Mouse (Mus musculus) midbrain, embryonic 12.5 days (tissue): ENCODE results near the gene Adamts7. TPM values are rescaled to one million over a fixed set of nuclear protein-coding genes. Genes with fewer than 3 reads are reported as not detected.

Source experiments
- ATAC-seq: fragments of 200-750 bp; cut with Nextera tagmentation; 2 replicates; pipeline ENCODE4 v1.8.0; 2017; ENCODE audit warnings: low read depth, moderate TSS enrichment, moderate library complexity; ENCODE audit not compliant: low FRiP score
- H3K27ac ChIP-seq: fragments of 300-500 bp; sonication (generic); replicated peaks from 2 replicates; pipeline ENCODE4 v1.5.1; 2016; ENCODE audit warnings: mild to moderate bottlenecking
- H3K27me3 ChIP-seq: fragments of 300-500 bp; sonication (generic); 2 replicates; pipeline ENCODE4 v1.6.1; 2016; ENCODE audit warnings: mild to moderate bottlenecking
- H3K36me3 ChIP-seq: fragments of 300-500 bp; sonication (generic); 2 replicates; pipeline ENCODE4 v1.6.1; 2016
- H3K4me1 ChIP-seq: fragments of 300-500 bp; sonication (generic); 2 replicates; pipeline ENCODE4 v1.6.1; 2016
- H3K4me2 ChIP-seq: fragments of 300-500 bp; sonication (generic); replicated peaks from 2 replicates; pipeline ENCODE4 v1.6.1; 2016; ENCODE audit warnings: mild to moderate bottlenecking, moderate library complexity
- H3K4me3 ChIP-seq: fragments of 300-500 bp; sonication (generic); 2 replicates; pipeline ENCODE4 v1.5.1; 2016; ENCODE audit warnings: mild to moderate bottlenecking
- H3K9ac ChIP-seq: fragments of 300-500 bp; sonication (generic); replicated peaks from 2 replicates; pipeline ENCODE4 v1.6.1; 2016; ENCODE audit warnings: mild to moderate bottlenecking, moderate library complexity
- H3K9me3 ChIP-seq: fragments of 300-500 bp; sonication (generic); 2 replicates; pipeline ENCODE4 v1.6.1; 2016; ENCODE audit warnings: mild to moderate bottlenecking
- WGBS: fragments of 180-500 bp; shearing (Covaris S2); methylation state at CpG from one replicate; pipeline ENCODE4 v1.1.7; 2016; 5-methylcytosine and 5-hydroxymethylcytosine counted together
- polyA plus RNA-seq: library from polyadenylated mRNA; unstranded; fragments of >200 nt; fragmentation: Nextera tagmentation; extraction: Ambion mirVana; gene quantifications from 2 replicates; pipeline ENCODE4 v1.2.1, GENCODE M21; 2016

The Adamts7 gene
- polyA plus RNA-seq, 1 experiment from 2014 or later: 24.0 TPM

DNA sequence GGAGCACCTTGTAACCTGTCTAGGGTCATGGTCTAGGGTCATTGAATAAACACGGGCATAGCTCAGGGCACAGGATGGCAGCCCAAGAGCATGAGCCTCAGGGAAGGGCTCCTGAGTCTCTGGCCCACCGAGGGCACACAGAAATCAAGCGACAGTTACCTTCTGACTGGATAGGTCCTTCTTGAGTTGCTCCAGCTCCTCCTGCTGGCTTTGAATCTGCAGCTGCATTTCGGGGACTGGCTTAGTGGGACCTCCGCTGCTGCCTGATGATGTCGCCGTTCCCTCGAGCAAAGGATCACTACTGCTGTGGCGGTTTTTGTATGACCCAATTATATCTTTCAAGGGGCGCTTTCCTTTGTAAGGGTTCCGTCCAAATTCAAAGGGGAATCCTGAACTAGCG lies 64.3 kb downstream of the Adamts7 start:
- 75% methylated on average over 12 of the region's 12 CpGs for WGBS
- H3K36me3 ChIP-seq: peaks cover 19% of the 10 kb centered on the region; the same call in 1 of the 2 replicates
- no peaks in the 10 kb centered on the region for H3K27me3 ChIP-seq
- H3K9ac ChIP-seq: no peak overlapping the region
- no peak overlapping the region for H3K4me2 ChIP-seq
- ATAC-seq: no peak
- no peaks in the 10 kb centered on the region for H3K9me3 ChIP-seq
- H3K4me3 ChIP-seq: no peak overlapping the region
- no peak overlapping the region for H3K27ac ChIP-seq
- H3K4me1 ChIP-seq: no peaks in the 10 kb centered on the region

DNA sequence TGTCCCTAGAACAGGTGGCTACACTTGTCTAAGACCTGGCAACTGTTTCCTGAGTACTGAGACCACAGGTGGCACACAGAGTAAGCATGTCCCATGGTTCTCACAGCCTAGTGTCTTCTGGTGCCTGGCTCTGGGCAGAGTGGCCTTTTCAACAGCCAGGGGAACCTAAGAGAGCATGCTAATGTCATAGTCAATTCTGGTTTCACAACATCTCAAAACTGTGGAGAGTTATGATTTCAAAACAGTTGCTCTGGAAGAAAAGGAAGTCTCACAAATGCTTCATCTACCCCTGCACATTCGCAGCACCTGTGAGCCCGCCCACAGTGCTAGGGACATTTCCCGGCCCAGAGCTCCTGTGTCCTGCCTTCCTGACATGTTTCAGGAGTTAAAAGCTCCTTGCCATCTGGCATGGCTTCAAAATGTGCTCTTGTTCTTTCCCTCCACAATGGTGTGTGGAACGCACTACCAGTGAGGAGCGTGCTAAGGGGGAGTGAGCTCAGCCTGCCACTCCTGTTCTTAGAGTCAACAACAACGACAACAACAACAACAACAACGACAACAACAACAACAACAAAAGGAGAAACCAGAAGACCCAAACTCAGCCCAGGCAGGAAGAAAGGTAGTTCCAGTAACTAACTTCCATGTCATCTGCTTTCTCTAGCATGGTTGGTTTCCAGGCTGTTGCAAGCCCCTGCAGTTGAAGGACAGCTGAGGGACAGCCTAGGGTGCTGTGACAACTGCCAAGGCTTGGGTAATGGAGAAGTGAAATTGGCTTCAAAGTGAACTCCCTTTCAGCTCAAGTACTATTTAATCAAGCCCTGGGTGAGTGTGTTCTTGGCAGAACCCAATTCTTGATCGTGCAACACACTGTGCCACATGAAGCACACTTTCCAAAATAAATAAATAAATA lies 70.2 kb downstream of the Adamts7 start:
- H3K4me2 ChIP-seq: no peak overlapping the region
- H3K27me3 ChIP-seq: no peaks in the 10 kb centered on the region
- H3K9ac ChIP-seq: no peak overlapping the region
- WGBS: 93% methylated on average over 8 of the region's 8 CpGs
- H3K4me1 ChIP-seq: no peaks in the 10 kb centered on the region
- no peak overlapping the region for H3K4me3 ChIP-seq
- H3K27ac ChIP-seq: no peak overlapping the region
- no peaks in the 10 kb centered on the region for H3K36me3 ChIP-seq
- H3K9me3 ChIP-seq: no peaks in the 10 kb centered on the region
- ATAC-seq: no peak

DNA sequence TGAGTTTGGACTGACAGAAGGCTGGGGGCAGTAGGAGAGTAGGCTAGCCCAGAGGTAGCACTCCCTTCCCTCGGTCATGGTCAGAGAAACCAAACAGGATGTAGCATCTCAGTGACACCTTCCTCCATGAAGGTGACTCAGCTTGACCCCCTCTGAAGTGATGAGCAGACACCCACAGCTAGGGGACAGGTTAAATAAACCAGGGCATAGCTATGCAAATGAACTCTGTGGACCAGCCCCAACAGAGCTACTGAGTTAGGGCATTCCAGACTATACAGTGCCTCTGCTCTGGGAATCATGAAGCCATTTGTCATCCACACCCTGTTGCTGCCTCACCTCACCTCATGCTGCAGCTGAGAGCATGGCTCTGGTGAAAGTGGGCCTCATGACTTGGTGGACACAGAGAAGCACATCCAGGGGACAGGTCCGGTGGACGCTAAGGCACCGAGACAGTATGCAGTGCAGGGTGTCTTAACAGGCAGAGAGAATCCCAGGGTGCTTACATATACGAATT lies 71.1 kb downstream of the Adamts7 start:
- no peak for ATAC-seq

DNA sequence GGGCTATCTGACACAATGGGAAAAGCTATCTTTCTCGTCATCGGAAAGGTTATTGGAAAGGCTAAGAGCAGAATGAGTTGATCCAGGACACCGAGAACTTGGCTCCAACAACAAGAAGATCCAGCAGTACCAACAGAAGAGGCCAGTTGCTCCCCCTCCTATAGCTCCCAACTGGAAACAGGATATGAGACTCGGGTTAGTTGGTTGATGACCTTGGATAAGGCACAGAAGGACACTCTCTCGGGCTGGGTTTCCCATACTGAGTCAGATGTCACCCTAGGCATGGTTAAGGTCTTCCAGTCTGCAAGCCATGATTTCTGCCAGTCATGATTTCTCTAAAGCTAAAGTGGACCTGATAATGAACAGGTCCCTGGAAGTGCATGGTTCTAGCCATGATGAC lies 71.9 kb downstream of the Adamts7 start:
- 88% methylated on average over 5 of the region's 5 CpGs for WGBS
- Histone ChIP-seq H3K27me3 (no peaks in the 10 kb centered on the region), H3K36me3 (peaks cover 11% of the 10 kb centered on the region), H3K4me1 (no peaks in the 10 kb centered on the region), H3K9me3 (no peaks in the 10 kb centered on the region), H3K4me2 (no peak overlapping the region), H3K27ac (no peak overlapping the region), H3K9ac (no peak overlapping the region), H3K4me3 (no peak overlapping the region)
- ATAC-seq: no peak

More for the DNA sequence above, 71.1 kb downstream of the Adamts7 start:
- Histone ChIP-seq H3K9ac (no peak overlapping the region), H3K4me1 (no peaks in the 10 kb centered on the region), H3K27ac (no peak overlapping the region), H3K9me3 (no peaks in the 10 kb centered on the region), H3K36me3 (peaks cover 3% of the 10 kb centered on the region; the same call in 1 of the 2 replicates), H3K4me3 (no peak overlapping the region), H3K27me3 (no peaks in the 10 kb centered on the region), H3K4me2 (no peak overlapping the region)
- 91% methylated on average over 5 of the region's 5 CpGs for WGBS

GRCm38 (mm10) chr9:90235258-90235882 lies 72.5 kb downstream of the Adamts7 start:
- H3K4me3 ChIP-seq: no peak overlapping the region
- no peak overlapping the region for H3K27ac ChIP-seq
- peaks cover 11% of the 10 kb centered on the region for H3K36me3 ChIP-seq
- WGBS: 91% methylated on average over 10 of the region's 10 CpGs
- no peak for ATAC-seq
- no peaks in the 10 kb centered on the region for H3K9me3 ChIP-seq
- H3K4me2 ChIP-seq: no peak overlapping the region
- no peaks in the 10 kb centered on the region for H3K4me1 ChIP-seq
- no peak overlapping the region for H3K9ac ChIP-seq
- no peaks in the 10 kb centered on the region for H3K27me3 ChIP-seq

DNA sequence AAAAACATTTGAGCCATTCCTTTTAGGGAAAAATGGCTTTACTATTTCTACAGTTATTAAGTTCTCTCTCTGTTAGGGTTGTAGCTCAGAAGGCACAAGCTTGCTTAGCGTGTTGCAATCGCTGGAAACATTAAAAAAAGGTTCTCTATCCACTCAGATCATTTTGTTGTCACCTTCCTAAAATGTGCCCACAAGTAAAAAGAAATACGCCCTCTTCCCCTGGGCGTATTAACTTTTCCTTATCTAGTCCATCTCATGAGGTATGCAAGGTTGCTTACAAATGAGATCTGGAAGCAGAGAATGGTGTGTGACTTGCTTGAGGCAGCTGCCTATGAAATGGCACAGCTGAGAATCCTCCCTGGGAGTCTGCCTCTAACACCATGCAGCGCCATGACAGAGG lies 73.9 kb downstream of the Adamts7 start:
- no peak for ATAC-seq
- WGBS: 91% methylated on average over 5 of the region's 5 CpGs
- Histone ChIP-seq H3K36me3 (peaks cover 11% of the 10 kb centered on the region), H3K27ac (no peak overlapping the region), H3K4me2 (no peak overlapping the region), H3K4me1 (no peaks in the 10 kb centered on the region), H3K4me3 (no peak overlapping the region), H3K9me3 (no peaks in the 10 kb centered on the region), H3K9ac (no peak overlapping the region), H3K27me3 (no peaks in the 10 kb centered on the region)

DNA sequence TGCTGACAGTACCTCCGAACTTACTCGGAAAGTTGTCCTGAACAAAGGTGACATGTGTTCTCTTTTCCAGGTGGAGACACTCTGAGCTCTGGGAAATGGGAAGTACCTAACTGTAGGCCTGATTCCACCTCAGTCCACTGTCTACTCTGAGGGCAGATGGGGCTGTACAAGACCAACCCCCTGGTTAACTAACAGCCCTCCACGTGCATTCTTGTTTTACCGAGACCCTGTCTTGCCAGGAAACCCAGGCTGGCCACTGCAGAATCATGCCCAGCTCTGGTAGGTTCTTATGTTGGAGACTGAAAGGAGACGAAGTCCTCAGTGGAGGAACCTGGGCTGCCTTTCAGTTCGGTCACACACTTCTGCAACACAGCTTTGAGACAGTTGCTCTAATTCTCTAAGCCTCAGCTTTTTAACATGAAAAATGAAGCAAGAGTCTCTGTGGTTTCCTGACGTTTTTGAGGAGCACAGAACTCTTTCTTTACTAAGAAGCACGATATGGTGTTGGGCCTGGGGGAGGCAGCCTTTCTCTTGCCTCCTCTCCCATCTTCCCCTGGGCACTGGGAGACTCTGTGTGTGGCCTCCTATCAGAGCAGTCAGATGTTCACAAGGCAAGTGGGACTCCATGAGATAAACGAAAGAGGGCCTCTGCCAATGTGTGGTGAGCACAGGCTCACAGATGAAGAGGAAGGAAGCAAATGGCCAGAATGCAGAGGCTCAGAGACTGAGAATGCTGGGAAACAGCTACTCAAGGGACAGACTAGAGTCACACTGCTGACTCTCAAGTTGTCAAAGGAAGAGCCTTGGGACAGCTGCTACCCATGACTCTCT lies 74.6 kb downstream of the Adamts7 start:
- Histone ChIP-seq H3K9ac (no peak overlapping the region), H3K36me3 (peaks cover 11% of the 10 kb centered on the region), H3K4me2 (no peak overlapping the region), H3K4me1 (no peaks in the 10 kb centered on the region), H3K27me3 (no peaks in the 10 kb centered on the region), H3K9me3 (no peaks in the 10 kb centered on the region), H3K4me3 (no peak overlapping the region), H3K27ac (no peak overlapping the region)
- 84% methylated on average over 9 of the region's 9 CpGs for WGBS
- no peak for ATAC-seq

GRCm38 (mm10) chr9:90240560-90240959 lies 77.7 kb downstream of the Adamts7 start:
- Histone ChIP-seq H3K4me1 (no peaks in the 10 kb centered on the region), H3K9ac (no peak overlapping the region), H3K27me3 (no peaks in the 10 kb centered on the region), H3K36me3 (peaks cover 11% of the 10 kb centered on the region), H3K4me3 (no peak overlapping the region), H3K27ac (no peak overlapping the region), H3K4me2 (no peak overlapping the region), H3K9me3 (no peaks in the 10 kb centered on the region)
- WGBS: 86% methylated on average over 4 of the region's 4 CpGs
- no peak for ATAC-seq

- Histone ChIP-seq H3K9ac (no peak overlapping the region), H3K4me3 (no peak overlapping the region), H3K9me3 (no peaks in the 10 kb centered on the region), H3K36me3 (peaks cover 11% of the 10 kb centered on the region), H3K4me2 (no peak overlapping the region), H3K27me3 (no peaks in the 10 kb centered on the region), H3K4me1 (no peaks in the 10 kb centered on the region), H3K27ac (no peak overlapping the region)
- ATAC-seq: no peak
- WGBS: 96% methylated on average over 6 of the region's 6 CpGs
Observed at GRCm38 (mm10) chr9:90241041-90241440, 78.2 kb downstream of the Adamts7 start.

- Histone ChIP-seq H3K9me3 (no peaks in the 10 kb centered on the region), H3K27me3 (no peaks in the 10 kb centered on the region), H3K4me1 (no peaks in the 10 kb centered on the region), H3K9ac (no peak overlapping the region), H3K27ac (no peak overlapping the region), H3K4me2 (no peak overlapping the region), H3K4me3 (no peak overlapping the region), H3K36me3 (peaks cover 11% of the 10 kb centered on the region)
- no peak for ATAC-seq
- WGBS: 73% methylated on average over 7 of the region's 7 CpGs
Observed at GRCm38 (mm10) chr9:90241618-90242017, 78.7 kb downstream of the Adamts7 start.

DNA sequence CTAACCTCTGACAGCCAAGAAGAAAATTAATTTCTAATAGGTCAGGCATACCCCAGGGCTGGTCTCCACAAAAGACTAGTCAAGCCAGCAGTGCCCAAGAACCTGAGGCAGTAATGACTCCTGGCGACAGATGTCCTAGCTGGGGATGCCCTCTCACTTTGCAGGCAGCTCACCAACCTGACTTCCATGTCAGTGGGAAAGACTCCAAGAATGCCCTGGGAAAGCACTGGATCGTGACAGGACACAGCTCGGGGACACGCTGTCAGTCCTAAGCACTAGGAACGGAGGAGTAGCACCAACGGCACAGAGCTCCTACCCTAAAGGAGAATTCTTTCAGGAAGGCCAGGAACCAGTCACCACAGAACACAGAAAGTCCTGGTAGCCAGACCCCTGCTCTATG lies 79.4 kb downstream of the Adamts7 start:
- Histone ChIP-seq H3K4me2 (no peak overlapping the region), H3K9me3 (no peaks in the 10 kb centered on the region), H3K27ac (no peak overlapping the region), H3K36me3 (peaks cover 11% of the 10 kb centered on the region), H3K4me3 (no peak overlapping the region), H3K4me1 (no peaks in the 10 kb centered on the region), H3K9ac (no peak overlapping the region), H3K27me3 (no peaks in the 10 kb centered on the region)
- no peak for ATAC-seq
- WGBS: 89% methylated on average over 6 of the region's 6 CpGs

- WGBS: 94% methylated on average over 7 of the region's 7 CpGs
- Histone ChIP-seq H3K9ac (no peak overlapping the region), H3K27ac (no peak overlapping the region), H3K4me2 (no peak overlapping the region), H3K4me1 (no peaks in the 10 kb centered on the region), H3K36me3 (peaks cover 11% of the 10 kb centered on the region), H3K9me3 (no peaks in the 10 kb centered on the region), H3K27me3 (no peaks in the 10 kb centered on the region), H3K4me3 (no peak overlapping the region)
- ATAC-seq: no peak
Observed at GRCm38 (mm10) chr9:90242855-90243254, 80.0 kb downstream of the Adamts7 start.
